ENCODE assay signal across 12 mouse cellular contexts in genomic region chr12:104002569-104003237, GRCm38 (mm10). TPM values are rescaled to one million over a fixed set of nuclear protein-coding genes. Genes with fewer than 3 reads are reported as not detected.
DNase-seq lines count a peak whose midpoint lies in the region; ATAC-seq and TF ChIP-seq lines count a peak whose summit lies in the region.
"Had no signal": no experiment of that assay in that cellular context is flagged by ENCODE, and none has a peak within 500 bp of the region (broad histone marks: within the 10 kb centered on the region; RNA-seq: fewer than 3 reads in every experiment).

No protein-coding gene starts in this region.

- no peak for ATAC-seq in kidney, postnatal 0 days (replicated peaks; ENCODE audit: low FRiP score, low read depth)
- peak; percentile 56; the same call in 1 of the 2 replicates for ATAC-seq in stomach, embryonic 16.5 days (ENCODE audit: insufficient read depth, low FRiP score)

- no peak for TF ChIP-seq POLR2A in thymus, adult 2 months (IDR thresholded peaks at IDR 0.05; ENCODE audit: control insufficient read depth, extremely low read depth, insufficient read depth, low read length, poor library complexity)

- H3K9ac ChIP-seq in kidney, postnatal 0 days (ENCODE audit: low read depth, low read length) = no peak overlapping the region
- no peak overlapping the region for H3K9ac ChIP-seq in stomach, embryonic 16.5 days (ENCODE audit: low read length)
- H3K9ac ChIP-seq: liver, embryonic 15.5 days had no signal

- no peak overlapping the region for H3K4me2 ChIP-seq in kidney, postnatal 0 days (ENCODE audit: low read length)
- no peak overlapping the region for H3K4me2 ChIP-seq in stomach, embryonic 16.5 days (ENCODE audit: low read depth, low read length)
- H3K4me2 ChIP-seq: liver, embryonic 15.5 days had no signal

- peak; percentile 96 for DNase-seq in heart, adult 11 months
- no peak for DNase-seq in heart, embryonic 10.5 days (ENCODE audit: low spot score)
- peak; percentile 74 for DNase-seq in heart, adult 8-10 months (ENCODE audit: low spot score)
- peak; percentile 25 for DNase-seq in kidney, postnatal 0 days (ENCODE audit: low spot score)
- DNase-seq in thymus, adult 2 months = no peak
- no peak for DNase-seq in thymus, postnatal 10 days (ENCODE audit: low spot score in 2 of 2)
- DNase-seq in forebrain, embryonic 10.5 days (ENCODE audit: extremely low spot score, low spot score) = no peak
- DNase-seq: right cerebral cortex, postnatal 14 days had no signal

- no peaks in the 10 kb centered on the region; the same call in 1 of the 2 replicates for H3K9me3 ChIP-seq in heart, embryonic 10.5 days
- H3K9me3 ChIP-seq in kidney, postnatal 0 days (replicated peaks; ENCODE audit: low read length) = no peaks in the 10 kb centered on the region; the same call in 1 of the 2 replicates
- H3K9me3 ChIP-seq in stomach, embryonic 16.5 days (replicated peaks; ENCODE audit: control insufficient read depth, low read length) = no peaks in the 10 kb centered on the region
- peaks cover 7% of the 10 kb centered on the region; the same call in 1 of the 2 replicates for H3K9me3 ChIP-seq in forebrain, embryonic 10.5 days
- H3K9me3 ChIP-seq: liver, embryonic 15.5 days had no signal

- no peak overlapping the region for H3K4me3 ChIP-seq in heart, embryonic 10.5 days
- H3K4me3 ChIP-seq in kidney, postnatal 0 days (replicated peaks; ENCODE audit: low read depth, low read length) = no peak overlapping the region
- no peak overlapping the region for H3K4me3 ChIP-seq in stomach, embryonic 16.5 days (replicated peaks; ENCODE audit: low read length)
- H3K4me3 ChIP-seq in thymus, adult 2 months (ENCODE audit: control insufficient read depth, insufficient read depth, low read length) = no peak overlapping the region
- H3K4me3 ChIP-seq in forebrain, embryonic 10.5 days = no peak overlapping the region
- H3K4me3 ChIP-seq: liver, embryonic 15.5 days had no signal

- TF ChIP-seq CTCF in kidney, postnatal 0 days (IDR thresholded peaks at IDR 0.05; ENCODE audit: low read depth) = no peak
- TF ChIP-seq CTCF in thymus, adult 2 months (IDR thresholded peaks at IDR 0.05; ENCODE audit: borderline replicate concordance, control insufficient read depth, extremely low read depth, insufficient read depth, low read length, poor library complexity) = no peak

- no peaks in the 10 kb centered on the region for H3K36me3 ChIP-seq in heart, embryonic 10.5 days
- H3K36me3 ChIP-seq in kidney, postnatal 0 days (ENCODE audit: insufficient read depth, low read length) = no peaks in the 10 kb centered on the region
- no peaks in the 10 kb centered on the region for H3K36me3 ChIP-seq in stomach, embryonic 16.5 days (ENCODE audit: control insufficient read depth, insufficient read depth, low read length)
- no peaks in the 10 kb centered on the region for H3K36me3 ChIP-seq in thymus, adult 2 months (ENCODE audit: control insufficient read depth, insufficient read depth, low read length)
- no peaks in the 10 kb centered on the region for H3K36me3 ChIP-seq in forebrain, embryonic 10.5 days (replicated peaks)
- H3K36me3 ChIP-seq: liver, embryonic 15.5 days had no signal

- H3K4me1 ChIP-seq in heart, embryonic 10.5 days = no peaks in the 10 kb centered on the region
- H3K4me1 ChIP-seq in kidney, postnatal 0 days (replicated peaks; ENCODE audit: insufficient read depth, low read length) = 0 out of 2 replicates have a peak, but pooled peaks cover 3% of the 10 kb centered on the region
- peaks cover 7% of the 10 kb centered on the region; the same call in 1 of the 2 replicates for H3K4me1 ChIP-seq in stomach, embryonic 16.5 days (ENCODE audit: control insufficient read depth, insufficient read depth, low read length)
- no peaks in the 10 kb centered on the region; the same call in 1 of the 2 replicates for H3K4me1 ChIP-seq in thymus, adult 2 months (replicated peaks; ENCODE audit: control insufficient read depth, insufficient read depth, low read length)
- H3K4me1 ChIP-seq in forebrain, embryonic 10.5 days = no peaks in the 10 kb centered on the region
- H3K4me1 ChIP-seq: liver, embryonic 15.5 days had no signal

- 56% methylated on average over 10 of the region's 10 CpGs for whole genome bisulfite sequencing in heart, embryonic 10.5 days
- WGBS in kidney, postnatal 0 days = 25% methylated on average over 10 of the region's 10 CpGs
- WGBS in stomach, embryonic 16.5 days = 43% methylated on average over 10 of the region's 10 CpGs
- 93% methylated on average over 10 of the region's 10 CpGs for WGBS in thymus, adult 2 months
- 93% methylated on average over 10 of the region's 10 CpGs for WGBS in forebrain, embryonic 10.5 days

- no peaks in the 10 kb centered on the region for H3K27me3 ChIP-seq in heart, embryonic 10.5 days (ENCODE audit: insufficient read depth, poor library complexity, severe bottlenecking)
- no peaks in the 10 kb centered on the region for H3K27me3 ChIP-seq in kidney, postnatal 0 days (ENCODE audit: insufficient read depth, low read length)
- H3K27me3 ChIP-seq in stomach, embryonic 16.5 days (ENCODE audit: control insufficient read depth, insufficient read depth, low read length) = no peaks in the 10 kb centered on the region
- H3K27me3 ChIP-seq in thymus, adult 2 months (ENCODE audit: control insufficient read depth, insufficient read depth, low read length) = no peaks in the 10 kb centered on the region
- H3K27me3 ChIP-seq in forebrain, embryonic 10.5 days (ENCODE audit: poor library complexity, severe bottlenecking) = no peaks in the 10 kb centered on the region
- H3K27me3 ChIP-seq: CH12.LX; liver, embryonic 15.5 days had no signal

- no peak overlapping the region for H3K27ac ChIP-seq in heart, embryonic 10.5 days
- no peak overlapping the region for H3K27ac ChIP-seq in kidney, postnatal 0 days
- H3K27ac ChIP-seq in stomach, embryonic 16.5 days (ENCODE audit: low read length) = peak overlapping the region; percentile 12
- H3K27ac ChIP-seq in thymus, adult 2 months (ENCODE audit: control insufficient read depth, insufficient read depth, low read length) = no peak overlapping the region
- H3K27ac ChIP-seq in forebrain, embryonic 10.5 days = no peak overlapping the region
- H3K27ac ChIP-seq: liver, embryonic 15.5 days had no signal

RNA-seq across cellular contexts. Expression of gene Serpina9, which starts 10.9 kb away (rescaled TPM):
- polyA plus RNA-seq in heart, embryonic 10.5 days (2016; fragmentation: Nextera tagmentation; extraction: Ambion mirVana) = 0.18 TPM in 1 of 2 replicates, not detected in the other
- total RNA-seq in heart, adult 8-10 months (2022) = under 1 TPM in 3 of 4 experiments, not detected in 1; 0.08 to 0.11 (median 0.09) TPM
- polyA plus RNA-seq in kidney, postnatal 0 days (2015; fragmentation: Nextera tagmentation; extraction: Ambion mirVana) = 0.04 TPM in 1 of 2 replicates, not detected in the other
- polyA plus RNA-seq in stomach, embryonic 16.5 days (2015; fragmentation: Nextera tagmentation; extraction: Ambion mirVana) = 0.05 TPM in 1 of 2 replicates, not detected in the other
- polyA plus RNA-seq in thymus, adult 2 months (2012; rRNA removed) = 0.39 and 0.78 TPM in 2 replicates
- polyA plus RNA-seq in forebrain, embryonic 10.5 days (2016; fragmentation: Nextera tagmentation; extraction: Ambion mirVana) = not detected in 2 replicates
- total RNA-seq: granulocyte monocyte progenitor cell, adult 5-6 weeks had no signal
- polyA plus RNA-seq: liver, embryonic 15.5 days had no signal

RNA-seq across cellular contexts. Expression of gene Serpina11, which starts 12.9 kb away (rescaled TPM):
- polyA plus RNA-seq in heart, embryonic 10.5 days (2016; fragmentation: Nextera tagmentation; extraction: Ambion mirVana) = 0.72 TPM in 1 of 2 replicates, not detected in the other
- total RNA-seq in heart, adult 8-10 months (2022) = under 1 TPM in 1 of 4 experiments, not detected in 3; 0.32 TPM
- polyA plus RNA-seq in kidney, postnatal 0 days (2015; fragmentation: Nextera tagmentation; extraction: Ambion mirVana) = not detected in 2 replicates
- 0.49 and 0.62 TPM in 2 replicates for polyA plus RNA-seq in stomach, embryonic 16.5 days (2015; fragmentation: Nextera tagmentation; extraction: Ambion mirVana)
- 0.84 TPM in 2 replicates for polyA plus RNA-seq in thymus, adult 2 months (2012; rRNA removed)
- not detected in 2 replicates for polyA plus RNA-seq in forebrain, embryonic 10.5 days (2016; fragmentation: Nextera tagmentation; extraction: Ambion mirVana)

RNA-seq across cellular contexts. Expression of gene Serpina12, which starts 41.5 kb away (rescaled TPM):
- not detected in 2 replicates for polyA plus RNA-seq in heart, embryonic 10.5 days (2016; fragmentation: Nextera tagmentation; extraction: Ambion mirVana)
- total RNA-seq in heart, adult 8-10 months (2022) = not detected
- not detected in 2 replicates for polyA plus RNA-seq in kidney, postnatal 0 days (2015; fragmentation: Nextera tagmentation; extraction: Ambion mirVana)
- not detected in 2 replicates for polyA plus RNA-seq in stomach, embryonic 16.5 days (2015; fragmentation: Nextera tagmentation; extraction: Ambion mirVana)
- polyA plus RNA-seq in thymus, adult 2 months (2012; rRNA removed) = 0.15 TPM in 2 replicates
- polyA plus RNA-seq in forebrain, embryonic 10.5 days (2016; fragmentation: Nextera tagmentation; extraction: Ambion mirVana) = not detected in 2 replicates
- total RNA-seq: CH12.LX; granulocyte monocyte progenitor cell, adult 5-6 weeks had no signal

RNA-seq across cellular contexts. Expression of gene Serpina1e, which starts 43.9 kb away (rescaled TPM):
- polyA plus RNA-seq in heart, embryonic 10.5 days (2016; fragmentation: Nextera tagmentation; extraction: Ambion mirVana) = 0.25 and 6.2 TPM in 2 replicates
- total RNA-seq in heart, adult 8-10 months (2022) = under 1 TPM; 0.19 to 0.44 (median 0.36) TPM
- polyA plus RNA-seq in kidney, postnatal 0 days (2015; fragmentation: Nextera tagmentation; extraction: Ambion mirVana) = 1.0 and 1.1 TPM in 2 replicates
- polyA plus RNA-seq in stomach, embryonic 16.5 days (2015; fragmentation: Nextera tagmentation; extraction: Ambion mirVana) = 12.6 and 17.0 TPM in 2 replicates
- 0.09 and 2.0 TPM in 2 replicates for polyA plus RNA-seq in thymus, adult 2 months (2012; rRNA removed)
- polyA plus RNA-seq in forebrain, embryonic 10.5 days (2016; fragmentation: Nextera tagmentation; extraction: Ambion mirVana) = not detected in 2 replicates
- total RNA-seq: CH12.LX; granulocyte monocyte progenitor cell, adult 5-6 weeks had no signal

Comparison
In these comparisons a context has a peak if more than half of its experiments do, and no peak if none do; other contexts are left out.
1. DNase-seq: peak in heart, adult 11 months (single experiment), heart, adult 8-10 months (single experiment) and kidney, postnatal 0 days (single experiment); none in heart, embryonic 10.5 days (single experiment), thymus, adult 2 months (single experiment), thymus, postnatal 10 days (0 of 2) and forebrain, embryonic 10.5 days (single experiment).